Mouse (Mus musculus): ENCODE measurements at regions not wholly inside any gene's neighbourhood (a gene's known extent, or its start where the extent isn't known, plus 50 kb on each side); places are given as distances from the start of the nearest gene placed in this dataset.

- no peak overlapping the region for H3K27ac ChIP-seq (ENCODE audit: insufficient read depth, low read length)
- no peak overlapping the region for H3K4me3 ChIP-seq (ENCODE audit: insufficient read depth, low read length)
- H3K4me1 ChIP-seq (ENCODE audit: control insufficient read depth, insufficient read depth, low read length), result no peaks in the 10 kb centered on the region; the same call in 1 of the 2 replicates
- no peak for TF ChIP-seq POLR2A (IDR thresholded peaks at IDR 0.05; ENCODE audit: extremely low read depth, insufficient read depth, low read length)
- no peak for TF ChIP-seq CTCF (IDR thresholded peaks at IDR 0.05; ENCODE audit: extremely low read depth, insufficient read depth, low read length)
Measured at GRCm38 (mm10) chr6:143518476-143518875, 351.5 kb downstream of the Etnk1 start.

- no peak for TF ChIP-seq CTCF (IDR thresholded peaks at IDR 0.05; ENCODE audit: extremely low read depth, insufficient read depth, low read length)
- no peak for TF ChIP-seq POLR2A (IDR thresholded peaks at IDR 0.05; ENCODE audit: extremely low read depth, insufficient read depth, low read length)
- Histone ChIP-seq H3K4me1 (ENCODE audit: control insufficient read depth, insufficient read depth, low read length) (no peaks in the 10 kb centered on the region; the same call in 1 of the 2 replicates), H3K27ac (ENCODE audit: insufficient read depth, low read length) (no peak overlapping the region), H3K4me3 (ENCODE audit: insufficient read depth, low read length) (no peak overlapping the region)
Measured at GRCm38 (mm10) chr6:143519668-143520067, 352.6 kb downstream of the Etnk1 start.

- TF ChIP-seq POLR2A (IDR thresholded peaks at IDR 0.05; ENCODE audit: extremely low read depth, insufficient read depth, low read length) (no peak), CTCF (IDR thresholded peaks at IDR 0.05; ENCODE audit: extremely low read depth, insufficient read depth, low read length) (no peak)
Measured at GRCm38 (mm10) chr6:143525092-143525491, 358.1 kb downstream of the Etnk1 start.

GRCm38 (mm10) chr6:143528898-143529297 is 361.9 kb downstream of the Etnk1 start:
- H3K4me1 ChIP-seq (ENCODE audit: control insufficient read depth, insufficient read depth, low read length), result no peaks in the 10 kb centered on the region
- no peak overlapping the region for H3K27ac ChIP-seq (ENCODE audit: insufficient read depth, low read length)
- no peak overlapping the region for H3K4me3 ChIP-seq (ENCODE audit: insufficient read depth, low read length)
- TF ChIP-seq POLR2A (IDR thresholded peaks at IDR 0.05; ENCODE audit: extremely low read depth, insufficient read depth, low read length), result no peak

More at GRCm38 (mm10) chr6:143525092-143525491, 358.1 kb downstream of the Etnk1 start:
- H3K4me1 ChIP-seq (ENCODE audit: control insufficient read depth, insufficient read depth, low read length), result no peaks in the 10 kb centered on the region
- H3K27ac ChIP-seq (ENCODE audit: insufficient read depth, low read length), result no peak overlapping the region
- H3K4me3 ChIP-seq (ENCODE audit: insufficient read depth, low read length), result no peak overlapping the region

GRCm38 (mm10) chr6:143530372-143531224 is 363.6 kb downstream of the Etnk1 start:
- TF ChIP-seq CTCF (IDR thresholded peaks at IDR 0.05; ENCODE audit: extremely low read depth, insufficient read depth, low read length) (no peak), POLR2A (IDR thresholded peaks at IDR 0.05; ENCODE audit: extremely low read depth, insufficient read depth, low read length) (no peak)
- no peak overlapping the region for H3K27ac ChIP-seq (ENCODE audit: insufficient read depth, low read length)
- H3K4me1 ChIP-seq (ENCODE audit: control insufficient read depth, insufficient read depth, low read length), result no peaks in the 10 kb centered on the region
- no peak overlapping the region for H3K4me3 ChIP-seq (ENCODE audit: insufficient read depth, low read length)

- Histone ChIP-seq H3K4me3 (ENCODE audit: insufficient read depth, low read length) (no peak overlapping the region), H3K4me1 (ENCODE audit: control insufficient read depth, insufficient read depth, low read length) (no peaks in the 10 kb centered on the region), H3K27ac (ENCODE audit: insufficient read depth, low read length) (no peak overlapping the region)
- TF ChIP-seq POLR2A (IDR thresholded peaks at IDR 0.05; ENCODE audit: extremely low read depth, insufficient read depth, low read length) (no peak), CTCF (IDR thresholded peaks at IDR 0.05; ENCODE audit: extremely low read depth, insufficient read depth, low read length) (no peak)
Measured at GRCm38 (mm10) chr6:143531477-143531876, 364.5 kb downstream of the Etnk1 start.

GRCm38 (mm10) chr6:143532380-143532779 is 365.4 kb downstream of the Etnk1 start:
- Histone ChIP-seq H3K4me1 (ENCODE audit: control insufficient read depth, insufficient read depth, low read length) (no peaks in the 10 kb centered on the region), H3K27ac (ENCODE audit: insufficient read depth, low read length) (no peak overlapping the region), H3K4me3 (ENCODE audit: insufficient read depth, low read length) (no peak overlapping the region)
- TF ChIP-seq CTCF (IDR thresholded peaks at IDR 0.05; ENCODE audit: extremely low read depth, insufficient read depth, low read length), result no peak
- TF ChIP-seq POLR2A (IDR thresholded peaks at IDR 0.05; ENCODE audit: extremely low read depth, insufficient read depth, low read length), result no peak

- H3K4me3 ChIP-seq (ENCODE audit: insufficient read depth, low read length), result peak overlapping the region; percentile 35; the same call in 1 of the 2 replicates
Measured at GRCm38 (mm10) chr6:143535265-143535664, 368.2 kb downstream of the Etnk1 start.

GRCm38 (mm10) chr6:143535726-143536125 is 368.7 kb downstream of the Etnk1 start:
- H3K4me1 ChIP-seq (ENCODE audit: control insufficient read depth, insufficient read depth, low read length), result no peaks in the 10 kb centered on the region
- no peak overlapping the region for H3K27ac ChIP-seq (ENCODE audit: insufficient read depth, low read length)
- H3K4me3 ChIP-seq (ENCODE audit: insufficient read depth, low read length), result peak overlapping the region; percentile 35
- TF ChIP-seq CTCF (IDR thresholded peaks at IDR 0.05; ENCODE audit: extremely low read depth, insufficient read depth, low read length) (no peak), POLR2A (IDR thresholded peaks at IDR 0.05; ENCODE audit: extremely low read depth, insufficient read depth, low read length) (no peak)

More at GRCm38 (mm10) chr6:143535265-143535664, 368.2 kb downstream of the Etnk1 start:
- Histone ChIP-seq H3K4me1 (ENCODE audit: control insufficient read depth, insufficient read depth, low read length) (no peaks in the 10 kb centered on the region), H3K27ac (ENCODE audit: insufficient read depth, low read length) (no peak overlapping the region)
- TF ChIP-seq CTCF (IDR thresholded peaks at IDR 0.05; ENCODE audit: extremely low read depth, insufficient read depth, low read length) (no peak), POLR2A (IDR thresholded peaks at IDR 0.05; ENCODE audit: extremely low read depth, insufficient read depth, low read length) (no peak)

Measured in cortical plate, adult 2 months (tissue).